Mouse (Mus musculus) embryo, embryonic 11.5 days (tissue): ENCODE measurements around the gene Cfap46.

Experiments
- DNase-seq: peaks from one replicate; pipeline ENCODE4 v3.0.0-alpha.2; 2012; ENCODE audit warnings: low read depth, low spot score

Cfap46 gene

DNA sequence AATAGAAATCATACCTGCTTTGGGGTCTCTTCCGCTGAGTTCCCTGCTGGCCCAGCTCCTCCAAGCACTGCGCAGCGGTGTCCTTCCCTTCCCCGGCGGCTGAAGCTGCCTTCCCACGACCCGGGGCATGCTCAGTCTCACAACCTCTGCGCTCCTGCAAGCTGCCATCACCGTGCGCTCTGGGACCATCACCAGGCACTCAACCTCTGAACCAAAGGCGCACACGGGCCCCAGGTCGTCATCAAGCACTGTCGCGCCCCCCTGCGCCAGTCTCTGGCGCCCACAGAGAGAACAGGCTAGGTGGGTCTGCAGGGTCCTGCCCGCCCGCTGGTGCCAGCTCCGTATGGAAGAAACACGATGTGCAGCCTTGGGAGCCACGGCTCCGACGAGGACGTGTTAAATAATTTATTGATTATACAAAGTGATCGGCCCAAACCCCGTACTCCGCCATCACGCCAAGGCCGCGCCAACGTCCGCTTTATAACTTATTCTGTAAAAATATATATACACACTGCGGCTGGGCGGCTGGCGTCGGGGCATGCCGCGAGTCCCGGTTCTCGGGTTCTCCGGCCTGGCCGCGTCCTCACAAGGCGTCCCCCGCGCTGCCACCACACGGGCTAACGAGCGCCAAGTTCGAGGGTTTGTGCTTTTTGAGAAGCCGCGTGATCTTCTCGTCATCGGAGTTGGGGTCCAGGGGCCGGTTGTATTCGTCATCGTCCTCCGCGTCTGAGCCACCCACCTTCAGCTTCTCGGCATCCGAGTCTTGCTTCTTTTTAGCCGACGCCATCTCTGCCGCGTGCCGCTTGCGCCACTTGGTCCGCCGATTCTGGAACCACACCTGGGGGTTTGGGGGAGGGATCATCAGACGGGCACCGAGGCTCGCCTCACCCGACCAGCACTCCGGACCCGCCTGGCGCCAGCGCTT, 102.5 kb downstream of the Cfap46 start:
- DNase-seq = no peak

DNA sequence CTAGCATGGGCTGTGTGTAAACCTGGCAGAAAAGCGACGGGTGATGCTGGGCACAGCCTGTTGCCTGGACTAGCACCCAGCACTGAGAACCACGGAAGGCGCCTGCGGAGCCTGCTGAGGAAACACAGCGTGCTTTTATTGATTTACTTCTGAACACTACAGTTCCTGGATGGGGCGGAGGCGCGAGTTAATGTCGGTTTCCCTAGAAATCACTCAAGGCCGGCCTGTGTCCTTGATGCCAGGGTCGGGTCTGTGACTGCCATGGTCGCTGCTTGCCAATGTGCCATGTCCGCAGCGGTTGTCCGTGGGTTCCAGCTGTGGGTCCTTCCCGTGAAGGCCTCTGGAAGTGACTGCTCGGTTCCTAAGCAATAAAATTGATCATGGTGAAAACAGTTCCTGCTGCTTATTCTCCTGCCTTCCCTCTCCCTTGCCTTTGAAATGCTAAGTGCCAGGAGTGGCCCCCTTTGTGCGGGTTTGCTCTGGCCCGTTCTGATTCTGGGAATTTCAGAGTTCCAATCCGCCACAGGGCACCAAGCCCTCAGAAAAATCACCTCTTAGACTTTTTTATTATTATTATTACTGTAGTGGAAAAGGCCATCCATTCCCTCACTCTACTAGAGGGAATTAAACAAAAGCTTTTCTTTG, 104.2 kb downstream of the Cfap46 start:
- DNase-seq = no peak

DNA sequence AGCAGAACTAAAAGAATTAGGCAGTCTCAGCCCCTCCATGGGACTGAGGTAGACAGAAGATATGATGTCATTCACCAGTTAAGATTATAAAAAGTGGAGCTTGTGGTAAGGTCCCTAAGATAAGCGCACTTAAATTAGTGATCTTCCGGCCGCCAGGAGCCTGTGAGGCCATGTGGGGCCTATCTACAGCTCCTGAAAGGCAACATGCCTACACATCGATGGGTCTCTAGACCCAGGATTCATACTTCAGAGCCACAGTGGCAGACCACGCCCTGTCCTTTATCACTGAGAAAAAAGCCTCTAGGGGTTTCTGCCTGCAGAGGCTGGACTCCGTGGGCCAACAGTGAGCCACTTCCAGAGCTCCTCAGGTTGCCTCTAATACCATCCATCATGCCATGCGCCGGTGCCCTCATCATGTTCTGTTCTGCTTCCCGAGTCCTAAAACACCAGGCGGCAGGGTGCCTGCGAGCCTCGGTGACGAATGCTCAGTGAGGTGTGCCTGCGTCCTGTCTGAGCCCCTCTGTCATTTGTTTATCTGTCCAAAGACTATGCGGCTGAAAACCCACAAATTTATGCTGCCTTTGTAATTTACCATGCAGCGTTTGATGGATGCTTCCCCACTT, 107.4 kb downstream of the Cfap46 start:
- DNase-seq = no peak

DNA sequence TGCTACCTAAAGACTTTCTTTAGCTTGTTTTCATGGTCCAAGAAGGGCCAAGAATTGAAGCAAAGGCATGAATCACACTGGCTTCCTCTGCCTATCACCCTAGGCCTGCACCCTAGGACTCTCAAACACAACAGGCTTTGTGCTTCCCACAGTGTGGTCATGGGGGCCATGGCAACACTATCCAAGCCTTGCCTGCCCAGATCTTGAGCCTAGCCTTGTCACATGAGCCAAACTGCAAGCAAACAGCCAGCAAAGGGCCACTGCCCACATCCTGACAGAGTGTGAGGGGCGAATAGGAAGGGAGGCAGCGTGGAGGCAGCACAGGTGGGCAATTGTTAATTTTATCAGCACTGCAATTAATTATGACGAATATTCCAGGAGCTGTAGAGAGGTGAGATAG, 111.0 kb downstream of the Cfap46 start:
- DNase-seq = no peak

DNA sequence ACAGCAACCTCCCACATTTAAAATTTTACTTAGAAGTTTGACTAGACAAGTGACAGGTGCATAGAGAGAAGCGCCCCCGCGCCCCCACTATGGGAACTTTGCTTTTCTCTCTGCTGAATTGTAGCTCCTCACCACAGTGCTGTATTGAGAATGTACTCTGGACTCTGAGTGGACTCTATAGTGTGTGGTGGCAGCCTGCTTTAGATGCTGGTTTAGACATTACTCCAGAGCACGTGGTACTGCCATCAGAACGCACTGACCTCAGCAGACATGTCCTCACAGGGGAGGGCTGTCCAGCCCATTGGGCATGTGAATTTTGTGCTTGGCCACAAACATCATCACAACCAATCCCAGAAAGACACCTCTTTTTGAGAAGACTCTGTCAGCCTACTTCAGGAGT, 112.8 kb downstream of the Cfap46 start:
- DNase-seq = no peak

DNA sequence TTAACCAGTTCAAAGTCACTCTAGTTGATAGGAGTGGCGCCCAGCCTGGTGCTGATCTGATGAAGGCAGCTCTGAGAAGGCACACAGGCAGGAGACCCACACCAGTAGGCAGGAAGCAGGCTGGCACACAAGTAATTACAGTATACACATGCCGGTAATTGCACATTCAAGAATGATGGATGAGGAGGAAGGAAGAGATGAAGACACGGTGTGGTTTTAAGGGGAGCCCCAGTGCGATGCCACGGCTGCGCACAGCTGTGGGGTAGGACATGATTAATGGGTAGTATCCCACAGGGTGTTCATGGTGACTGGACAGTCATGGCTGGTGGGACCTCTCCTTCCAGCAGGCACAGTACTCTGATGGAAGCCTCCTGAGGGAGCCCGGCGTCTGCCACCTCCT, 117.1 kb downstream of the Cfap46 start:
- DNase-seq = no peak

DNA sequence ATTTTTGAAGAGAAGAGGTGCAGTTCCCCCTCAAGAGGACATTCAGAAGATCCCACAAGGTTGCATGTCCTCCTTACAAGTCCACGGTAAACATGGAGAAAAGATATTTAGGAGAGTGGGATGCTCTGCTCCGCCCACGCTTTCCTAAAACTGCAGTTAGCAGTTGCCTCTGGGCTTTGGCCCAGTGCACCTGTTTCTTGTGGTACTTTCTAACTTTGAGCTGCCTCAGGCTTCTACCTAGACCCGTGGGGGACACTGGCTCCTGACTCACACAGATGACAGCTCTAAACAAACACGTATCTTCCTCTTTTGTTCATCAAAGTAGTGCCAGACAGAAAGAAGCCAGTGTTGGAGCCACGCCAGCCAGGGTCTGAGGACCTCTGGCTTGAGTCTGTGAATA, 117.6 kb downstream of the Cfap46 start:
- no peak for DNase-seq

DNA sequence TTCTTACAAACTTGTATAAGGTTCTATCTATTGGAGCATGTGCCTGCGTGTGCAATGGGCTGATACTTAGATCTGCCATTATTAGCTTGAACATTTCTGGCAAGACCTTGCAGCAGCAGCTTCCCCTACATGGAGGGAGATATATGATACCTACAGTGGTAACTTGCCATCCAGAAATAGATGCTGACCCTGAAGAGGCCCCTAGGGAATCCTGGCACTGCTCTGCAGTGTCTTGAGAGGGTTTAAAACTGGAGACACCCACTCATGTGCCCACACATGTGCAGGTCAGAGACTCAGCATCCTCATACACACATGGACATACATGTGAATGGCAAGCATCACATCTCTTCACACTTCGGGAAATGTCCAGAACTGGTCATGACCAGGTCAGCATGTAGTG, 119.5 kb downstream of the Cfap46 start:
- no peak for DNase-seq

DNA sequence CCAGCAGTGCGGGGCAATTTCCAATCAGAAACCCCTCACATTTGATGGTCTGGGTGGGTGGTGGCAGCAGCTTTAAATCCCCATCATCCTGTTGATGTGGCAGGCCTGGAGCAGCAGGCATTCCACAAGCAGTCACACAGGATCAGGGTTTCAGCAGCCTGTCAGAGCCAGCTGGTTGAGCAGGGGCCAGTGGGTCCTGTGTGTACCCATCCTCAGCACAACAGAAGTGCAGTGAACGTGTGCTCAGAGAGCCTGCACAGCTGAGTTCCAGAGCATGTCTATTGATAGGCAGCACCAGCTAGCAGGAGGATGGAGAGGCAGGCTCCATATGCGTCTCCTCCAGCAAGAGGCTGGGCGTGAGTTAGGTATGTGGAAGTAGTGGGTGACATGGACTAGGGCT, 120.2 kb downstream of the Cfap46 start:
- no peak for DNase-seq

DNA sequence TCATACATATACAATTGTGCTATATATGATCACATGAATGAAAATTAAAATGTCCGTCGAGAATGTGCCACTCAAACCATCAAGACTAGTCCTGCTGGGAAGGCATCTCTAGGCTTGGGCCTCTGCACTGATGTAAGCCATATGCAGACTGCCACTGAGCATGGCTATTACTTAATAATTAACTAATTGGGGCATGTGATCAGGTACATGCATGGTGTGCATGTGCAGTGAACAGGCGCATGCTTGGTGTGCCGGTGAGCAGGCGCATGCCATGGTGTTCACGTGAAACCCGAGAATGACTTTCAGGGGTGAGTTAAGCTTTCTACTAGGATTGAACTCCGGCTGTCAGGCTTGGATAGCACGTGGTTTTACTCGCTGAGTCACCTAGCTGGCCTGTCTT, 124.0 kb downstream of the Cfap46 start:
- no peak for DNase-seq

DNA sequence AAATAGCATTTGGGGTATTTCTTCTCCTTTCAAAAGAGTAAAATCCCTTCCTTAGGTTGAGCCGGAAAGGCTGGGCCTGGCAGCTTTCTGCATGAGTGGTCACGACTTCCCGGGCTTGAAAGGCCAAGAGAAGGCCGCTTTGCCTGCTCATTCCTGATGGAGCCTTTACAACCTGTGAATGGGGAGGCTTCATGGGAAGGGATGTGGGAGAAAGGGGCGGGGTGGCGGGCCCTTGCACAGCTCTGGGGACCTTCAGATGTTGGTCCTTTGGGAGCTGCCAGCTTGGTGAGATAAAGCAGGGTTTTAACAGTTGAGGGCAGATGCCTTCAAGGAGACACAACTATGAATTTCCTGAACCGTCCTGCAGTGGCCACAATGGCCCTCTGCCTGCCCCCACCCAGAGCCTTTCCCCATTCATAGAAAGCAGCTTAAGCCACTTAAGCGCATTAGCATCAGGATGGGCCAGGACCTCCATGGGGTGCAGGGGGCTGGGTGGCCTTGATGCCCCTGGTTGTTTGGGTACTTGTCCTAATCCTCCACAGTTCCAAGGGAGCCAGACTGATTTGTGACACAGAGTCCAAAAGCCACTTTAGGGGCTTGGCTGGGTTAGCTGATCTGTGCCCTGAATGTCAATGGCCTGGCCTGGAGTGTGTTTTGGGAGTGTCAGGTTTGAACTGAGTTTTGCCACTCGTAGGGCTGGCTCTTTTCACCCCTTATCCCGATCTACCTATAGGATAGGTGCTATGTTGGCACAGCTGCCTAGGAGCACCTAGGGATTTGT, 126.7 kb downstream of the Cfap46 start:
- DNase-seq = no peak

DNA sequence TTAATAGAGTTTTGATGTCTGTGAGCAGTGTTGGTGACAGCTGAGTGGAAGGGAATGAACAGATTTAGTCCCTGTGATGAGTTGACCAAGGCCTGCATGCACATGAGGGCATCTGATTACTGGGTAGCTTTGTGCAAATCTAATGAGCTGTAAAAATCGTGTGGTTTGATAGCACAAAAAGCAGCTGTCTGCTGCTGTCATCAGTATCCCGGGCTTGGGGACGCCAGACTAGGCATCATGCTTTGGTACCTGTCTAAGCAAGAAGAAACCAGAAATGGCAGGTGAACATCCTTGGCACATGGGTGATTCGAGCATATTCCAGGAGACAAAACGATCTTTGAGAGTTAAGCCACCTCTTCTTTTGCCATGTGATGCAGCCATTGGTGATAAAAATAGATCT, 127.3 kb downstream of the Cfap46 start:
- DNase-seq = no peak

DNA sequence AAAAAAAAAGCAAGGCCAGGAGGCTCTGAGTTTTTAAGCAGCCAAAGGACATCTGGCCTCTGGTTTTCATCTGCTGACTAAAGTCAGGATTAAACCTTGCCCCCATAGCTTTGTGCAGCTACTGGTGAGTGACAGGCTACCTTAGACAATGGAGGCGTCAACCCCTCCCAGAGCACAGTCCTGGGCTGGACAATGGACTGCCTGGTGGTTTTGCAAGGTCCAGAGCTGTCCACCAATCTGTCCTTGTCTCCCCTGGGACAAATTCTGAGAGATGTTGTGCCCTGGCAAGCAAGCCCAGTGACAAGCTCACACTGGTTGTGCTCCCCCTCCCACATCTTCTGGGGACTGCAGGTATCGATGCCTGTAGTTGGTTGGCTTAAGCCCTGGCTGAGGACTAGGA, 132.1 kb downstream of the Cfap46 start:
- no peak for DNase-seq
